Mouse (Mus musculus): Measurements from ENCODE around the gene Inhba.

Inhba gene

GRCm38 (mm10) chr13:16023070-16024039 lies 11.7 kb downstream of the Inhba start:
- DNase-seq (ENCODE audit: low spot score) = no peak

GRCm38 (mm10) chr13:16030557-16031057 lies 19.0 kb downstream of the Inhba start:
- DNase-seq (ENCODE audit: low spot score) = no peak

- no peak for DNase-seq (ENCODE audit: low spot score)
These were observed 20.8 kb downstream of the Inhba start for GRCm38 (mm10) chr13:16032425-16032824.

GRCm38 (mm10) chr13:16032935-16033592 lies 21.4 kb downstream of the Inhba start:
- DNase-seq (ENCODE audit: low spot score) = no peak

GRCm38 (mm10) chr13:16069079-16069478 lies 57.4 kb downstream of the Inhba start:
- no peak for DNase-seq (ENCODE audit: low spot score)

- no peak for DNase-seq (ENCODE audit: low spot score)
These were observed 65.6 kb downstream of the Inhba start for GRCm38 (mm10) chr13:16077276-16077675.

- no peak for DNase-seq (ENCODE audit: low spot score)
These were observed 66.6 kb downstream of the Inhba start for GRCm38 (mm10) chr13:16078216-16078731.

GRCm38 (mm10) chr13:16080205-16080604 lies 68.6 kb downstream of the Inhba start:
- no peak for DNase-seq (ENCODE audit: low spot score)

Measured in ovary, postnatal 14 days (tissue).